Mouse (Mus musculus) activated CD4-positive, CD25-positive, alpha-beta regulatory T cell, adult 4 months (primary cell): ENCODE data around the gene Rinl. TPM values are rescaled to one million over a fixed set of nuclear protein-coding genes. Genes with fewer than 3 reads are reported as not detected.

Experiments used
- ATAC-seq: one replicate; pipeline ENCODE4 v1.8.0; 2017
- polyA plus RNA-seq, 2 experiments: library from polyadenylated mRNA; unstranded; fragments of 100-300 nt; shearing (Covaris generic); gene quantifications; one replicate each; pipeline ENCODE4 v1.2.1; 2017

Rinl gene
- polyA plus RNA-seq, result 100 to 1,000 TPM; 199 to 272 TPM

DNA sequence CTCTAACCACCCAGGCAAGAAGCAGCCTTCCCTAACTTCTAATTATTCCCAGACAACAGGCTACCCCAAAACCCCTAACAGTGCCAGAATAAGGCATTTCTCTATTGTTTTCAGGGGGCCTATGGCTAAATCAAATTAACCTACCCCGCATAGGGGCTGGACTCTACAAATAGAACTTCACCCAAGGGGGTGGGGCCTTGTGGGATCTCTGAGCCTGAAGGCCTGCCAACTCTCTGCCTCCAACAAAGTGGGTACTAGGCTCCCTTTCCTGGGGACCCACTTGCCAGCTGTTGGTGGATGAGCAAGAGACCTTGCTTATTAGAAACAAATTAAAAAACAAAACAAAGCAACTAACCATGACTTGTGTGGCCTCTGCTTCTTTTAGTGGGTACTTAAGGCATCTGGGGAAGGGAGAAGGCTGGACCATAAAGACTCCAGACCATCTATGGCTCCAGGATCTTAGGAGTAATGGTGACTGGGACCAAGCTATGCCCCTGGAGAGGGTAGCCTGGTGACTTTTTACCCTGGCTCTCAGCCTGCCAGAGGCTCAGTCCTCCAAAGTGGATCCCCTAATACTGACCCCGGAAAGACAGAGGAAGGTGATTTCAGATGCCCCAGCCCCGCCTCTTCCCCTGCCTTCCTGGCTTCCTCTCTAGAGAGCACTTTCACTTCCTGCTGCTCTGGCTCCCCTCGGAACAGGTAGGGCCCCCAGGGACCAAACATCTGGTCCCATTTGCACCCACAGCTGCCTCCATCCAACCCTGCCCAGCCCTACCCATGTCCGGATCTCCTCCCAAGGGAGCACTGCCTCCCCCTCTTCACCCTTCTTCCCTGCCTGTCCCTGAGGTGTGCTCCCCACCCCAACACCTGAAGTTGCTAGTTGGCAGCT, at the start of gene Rinl:
Gene Rinl (plus strand): TSS at position 663 of the 889 bp plus-strand sequence.
- ATAC-seq, result peak; percentile 71

DNA sequence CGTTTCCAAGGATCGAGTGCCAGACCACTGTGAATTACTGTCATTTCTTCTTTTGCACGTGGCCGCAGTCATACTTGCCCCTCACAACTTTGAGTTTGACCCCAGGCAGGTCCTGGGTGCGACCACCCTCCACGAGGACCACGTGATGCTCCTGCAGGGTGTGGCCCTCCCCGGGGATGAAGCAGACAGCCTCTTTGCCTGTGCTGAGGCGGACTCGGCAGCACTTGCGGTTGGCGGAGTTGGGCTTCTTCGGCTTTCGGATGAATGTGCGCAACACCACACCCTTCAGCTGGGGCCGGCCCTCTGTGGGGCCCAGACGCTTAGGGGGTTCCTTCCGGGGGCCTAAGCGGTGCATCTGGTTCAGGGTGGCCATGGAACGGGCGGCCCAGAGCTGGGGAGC, 48.9 kb upstream of the Rinl start:
- ATAC-seq, result no peak

DNA sequence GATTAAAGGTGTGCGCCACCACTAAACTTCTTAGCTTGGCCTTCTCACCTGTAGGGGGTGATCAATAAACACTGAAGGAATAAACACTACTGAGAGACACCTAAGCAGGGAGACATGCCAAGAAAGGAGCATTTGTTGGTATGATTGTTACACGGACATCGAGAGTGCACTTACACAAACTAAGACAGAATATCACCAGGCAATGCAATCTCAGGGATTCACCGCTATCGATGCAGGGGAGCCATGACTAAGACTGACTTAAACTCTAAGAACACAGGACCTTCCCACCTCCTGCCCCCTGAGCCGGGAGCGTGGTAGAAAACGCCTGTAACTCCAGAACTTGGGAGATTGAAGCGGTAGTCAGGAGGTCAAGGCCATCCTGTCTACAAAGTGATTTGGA, 47.8 kb upstream of the Rinl start:
- no peak for ATAC-seq

DNA sequence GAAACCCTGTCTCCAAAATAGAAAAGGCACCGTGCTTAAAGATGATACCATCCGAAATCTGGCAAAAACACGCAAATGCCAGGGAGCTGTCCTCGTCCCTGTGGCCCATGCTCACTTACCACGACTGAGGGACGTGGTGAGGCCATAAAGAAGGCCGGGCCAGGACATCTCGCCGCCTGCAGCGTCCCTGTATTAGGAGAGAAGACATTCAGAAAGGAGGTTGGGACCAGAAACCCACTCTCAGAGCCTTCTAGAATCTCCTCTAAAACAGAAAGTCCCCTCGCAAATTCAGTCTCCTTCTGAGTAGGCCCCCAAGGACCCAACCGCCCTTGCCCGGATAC, 47.4 kb upstream of the Rinl start:
- ATAC-seq, result no peak

DNA sequence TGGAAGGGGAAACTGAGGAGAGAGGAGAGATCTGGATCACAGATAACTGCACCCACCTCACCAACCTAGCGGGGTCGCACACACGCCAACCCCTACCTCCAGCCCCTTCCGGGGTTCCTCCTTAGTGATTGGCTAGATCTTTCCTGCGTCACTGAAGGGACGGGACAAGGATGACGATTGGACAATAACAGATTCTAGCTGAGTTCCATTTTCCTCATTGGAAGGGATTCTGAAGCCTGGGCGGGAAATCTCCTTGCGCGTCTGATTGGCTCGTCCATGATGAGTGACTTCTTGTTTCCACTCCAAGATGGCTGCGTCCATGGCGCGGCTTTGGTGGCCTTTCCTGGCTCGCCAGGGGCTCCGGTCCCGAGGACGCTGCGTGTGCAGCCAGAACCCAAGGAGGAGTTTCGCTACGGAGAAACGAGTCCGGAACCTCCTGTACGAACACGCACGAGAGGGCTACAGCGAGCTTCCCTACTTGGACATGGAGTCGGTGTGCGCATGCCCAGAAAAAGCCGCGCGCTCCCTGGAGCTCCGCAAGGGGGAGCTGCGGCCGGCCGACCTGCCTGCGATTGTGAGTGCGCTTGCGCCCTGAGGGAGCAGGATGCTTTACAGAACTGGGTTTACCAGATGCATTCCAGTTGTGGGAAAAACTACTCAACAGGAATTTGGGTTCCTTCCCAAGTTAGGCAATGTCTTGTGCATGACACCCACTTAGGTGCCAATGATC, 46.9 kb upstream of the Rinl start, which contains the start of the genes Mrps12 and Sars2:
Gene Mrps12 (minus strand): TSS at position 112 of the 730 bp plus-strand sequence.
Gene Sars2 (plus strand): TSS at position 284 of the 730 bp plus-strand sequence.
- ATAC-seq, result peak; percentile 97

DNA sequence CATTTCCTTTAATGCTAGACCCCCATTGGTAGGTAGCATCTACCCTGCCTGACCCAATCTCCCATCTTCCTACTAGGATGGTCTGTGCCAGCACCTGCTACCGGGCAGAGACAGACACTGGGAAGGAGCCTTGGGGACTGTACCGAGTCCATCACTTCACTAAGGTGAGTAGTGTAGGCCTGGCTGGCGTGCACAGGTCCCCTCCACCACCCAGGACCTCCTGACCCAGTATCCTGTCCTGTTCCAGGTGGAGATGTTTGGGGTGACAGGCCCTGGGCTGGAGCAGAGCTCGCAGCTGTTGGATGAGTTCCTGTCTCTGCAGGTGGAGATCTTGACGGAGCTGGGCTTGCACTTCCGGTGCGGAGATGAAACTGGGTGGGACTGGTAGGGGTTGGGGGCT, 38.8 kb upstream of the Rinl start:
- no peak for ATAC-seq

DNA sequence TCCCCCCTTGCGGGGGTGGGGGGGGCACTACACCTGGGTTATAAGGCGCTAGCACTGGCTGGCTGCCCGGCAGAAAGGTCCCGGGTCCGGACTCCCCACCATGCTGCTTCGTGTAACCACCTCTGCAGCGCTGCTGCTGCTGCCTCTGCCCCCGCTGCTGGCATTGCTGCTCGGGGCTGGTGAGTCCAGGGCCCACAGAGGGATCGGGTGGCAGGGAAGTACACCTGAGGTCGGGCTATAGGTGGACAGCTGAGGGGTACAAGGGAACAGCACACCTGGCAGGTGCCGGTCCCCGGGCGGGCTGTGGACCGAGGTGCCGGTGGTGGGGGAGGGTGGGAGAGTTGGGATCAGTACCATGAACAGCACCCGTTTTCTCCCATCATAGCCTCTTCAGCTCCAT, 32.7 kb upstream of the Rinl start, which contains the start of gene Ccer2:
Gene Ccer2 (plus strand): TSS at position 96 of the 400 bp plus-strand sequence.
- ATAC-seq, result no peak

DNA sequence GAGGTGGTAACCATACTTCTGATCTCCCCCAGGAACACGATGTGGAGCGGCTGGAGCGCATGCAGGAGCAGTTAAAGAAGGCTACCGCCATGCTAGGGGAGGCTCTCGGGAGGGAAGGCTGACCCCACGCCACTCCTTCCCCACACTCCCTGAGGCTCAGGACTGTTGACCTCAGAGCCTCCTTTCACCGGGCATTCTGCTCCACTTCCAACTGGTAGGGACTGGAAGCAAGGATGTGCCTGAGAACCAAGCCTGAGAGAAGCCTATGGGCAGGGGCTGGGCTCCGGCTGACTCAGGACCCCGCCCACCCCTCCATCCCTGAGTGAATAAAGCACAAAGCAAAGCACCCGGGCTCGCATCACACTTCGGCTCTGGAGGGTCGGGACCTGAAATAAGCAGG, 30.1 kb upstream of the Rinl start:
- ATAC-seq, result no peak

DNA sequence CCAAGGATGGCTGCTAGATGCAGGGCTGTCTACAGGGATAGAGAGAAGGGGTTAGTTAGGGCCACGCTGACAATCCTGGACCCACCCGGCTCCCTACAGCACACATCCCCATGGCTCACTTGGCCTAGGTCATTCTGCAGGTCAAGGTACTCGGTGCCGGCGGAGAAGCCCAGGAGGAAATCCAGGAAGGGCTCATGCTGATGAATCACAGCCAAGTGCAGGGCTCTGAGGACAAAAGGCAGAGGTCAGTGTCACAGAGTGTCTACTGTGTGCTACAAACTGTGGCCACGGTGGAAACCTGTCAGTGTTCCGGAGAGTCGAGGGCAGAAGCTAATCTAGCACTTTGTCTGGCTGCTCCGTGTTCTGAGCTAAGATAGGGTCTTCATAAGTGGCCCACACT, 26.9 kb upstream of the Rinl start:
- ATAC-seq, result no peak

DNA sequence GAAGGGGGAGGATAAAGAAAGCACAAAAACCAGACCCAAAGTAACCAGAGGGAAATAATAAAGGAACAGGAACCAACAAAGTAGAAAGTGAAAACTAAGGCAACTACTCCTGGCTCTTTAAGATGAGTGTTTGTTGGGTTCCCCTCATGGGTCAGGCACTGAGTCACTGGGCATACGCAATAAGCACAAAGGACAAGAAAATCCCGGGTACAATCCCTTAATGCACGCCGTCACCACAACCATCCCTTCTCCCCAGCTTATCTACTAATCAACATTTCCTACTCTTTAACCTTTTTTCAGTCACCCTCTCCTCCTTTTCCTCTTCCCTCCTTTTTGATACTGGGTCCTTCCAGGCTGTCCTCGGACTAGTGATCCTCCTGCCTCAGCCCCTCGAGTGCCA, 23.6 kb upstream of the Rinl start:
- ATAC-seq, result no peak

DNA sequence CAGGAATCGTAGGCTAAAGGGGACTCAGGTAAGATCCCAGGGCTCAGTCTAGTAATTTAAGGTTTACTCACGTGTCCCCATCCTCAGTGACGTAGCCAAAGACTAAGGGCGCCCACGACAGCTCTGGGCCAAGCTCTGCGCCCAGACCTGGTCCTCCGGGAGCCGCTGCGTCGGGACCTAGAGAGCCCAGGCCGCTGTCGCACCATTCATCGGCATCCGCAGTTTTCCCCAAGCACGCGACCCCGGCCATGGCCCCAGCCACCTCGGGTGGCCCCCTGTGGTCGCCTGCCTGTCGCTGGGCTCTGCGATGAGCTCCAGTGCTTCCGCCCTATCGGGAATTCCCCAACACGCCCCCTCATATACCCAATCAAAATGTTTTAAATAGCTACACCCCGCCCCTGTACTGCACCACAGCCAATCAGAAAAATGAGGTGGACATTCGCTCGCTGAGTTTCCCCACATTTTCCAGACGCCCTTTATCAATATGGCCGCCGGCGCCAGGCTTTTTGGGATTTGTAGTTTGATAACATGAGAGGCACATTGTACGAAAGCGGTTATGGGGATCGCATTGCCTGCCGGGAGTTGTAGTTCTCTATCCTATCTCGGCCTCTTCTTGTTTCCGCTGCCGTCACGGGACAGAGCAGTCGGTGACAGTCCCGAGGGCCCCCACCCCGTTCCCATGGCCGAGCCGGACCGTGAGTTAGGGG, 22.4 kb upstream of the Rinl start, which contains the start of gene Sirt2:
Gene Sirt2 (plus strand): TSS at position 563 of the 707 bp plus-strand sequence.
- peak; percentile 96 for ATAC-seq

DNA sequence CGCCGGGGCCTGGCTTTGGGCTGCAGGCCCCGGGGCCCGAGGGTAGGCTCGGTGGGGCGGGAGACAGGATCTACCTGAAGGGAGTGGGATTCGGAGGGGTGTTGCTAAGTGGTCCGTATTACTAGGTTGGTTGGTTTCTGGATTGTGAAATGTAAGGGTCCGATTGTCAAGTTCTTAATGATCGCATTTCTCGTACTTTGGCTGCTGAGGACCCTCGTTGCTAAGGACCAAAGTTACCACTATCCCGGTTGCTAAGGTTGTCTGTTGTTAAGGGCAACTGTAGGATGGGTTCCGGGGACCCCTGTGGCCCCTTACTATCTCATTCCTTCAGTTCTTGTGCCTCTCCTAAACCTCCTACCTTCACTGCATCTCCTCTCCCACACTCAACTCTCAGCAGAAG, 21.9 kb upstream of the Rinl start:
- ATAC-seq, result no peak

DNA sequence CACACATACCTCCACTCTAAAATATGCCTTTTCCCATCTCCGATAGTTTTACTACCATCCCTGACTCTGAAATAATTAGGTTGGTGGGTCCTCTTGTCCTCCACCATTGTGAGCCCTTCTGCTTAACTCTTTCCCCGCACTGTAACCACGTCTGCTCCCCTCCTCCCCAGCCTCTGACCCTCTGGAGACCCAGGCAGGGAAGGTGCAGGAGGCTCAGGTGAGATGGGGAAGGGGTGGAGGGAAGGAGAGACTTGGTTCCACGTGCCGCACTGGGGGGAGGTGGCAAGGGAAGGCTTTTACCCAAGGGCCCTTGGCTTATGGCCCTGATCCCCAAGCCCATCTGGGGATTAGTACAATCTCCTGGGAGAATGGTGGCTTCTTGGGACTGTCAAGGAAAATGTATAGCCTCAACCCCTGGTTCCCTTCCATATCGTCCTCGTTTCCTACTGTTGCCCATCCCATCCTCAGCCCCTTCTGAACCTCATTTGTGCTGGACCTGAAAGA, 21.3 kb upstream of the Rinl start, which contains the start of gene Nfkbib:
Gene Nfkbib (minus strand): TSS at position 51 of the 504 bp plus-strand sequence.
- ATAC-seq, result no peak

DNA sequence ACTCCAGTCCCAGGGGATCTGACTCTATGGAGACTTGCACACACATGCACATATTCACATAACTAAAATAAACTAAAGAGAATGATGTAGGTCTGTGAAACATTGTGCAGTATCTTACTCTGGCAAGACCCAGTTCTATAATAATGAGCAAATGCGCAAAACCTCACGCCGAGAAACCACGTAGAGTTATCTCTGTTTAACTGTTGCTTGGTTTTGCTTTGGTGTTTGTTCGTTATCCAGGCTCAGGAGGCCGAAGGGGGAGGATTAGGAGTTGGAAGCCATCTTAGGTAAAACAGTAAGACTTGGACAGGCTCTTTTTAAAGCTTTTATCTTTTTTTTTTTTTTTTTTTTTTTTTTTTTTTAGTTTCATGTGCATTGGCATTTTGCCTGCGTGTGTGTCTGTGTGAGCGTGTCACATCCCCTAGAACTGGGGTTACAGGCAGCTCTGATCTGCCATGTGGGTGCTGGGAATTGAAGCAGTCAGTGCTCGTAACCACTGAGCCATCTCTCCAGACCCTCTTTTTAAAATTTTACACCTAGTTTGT, 19.3 kb upstream of the Rinl start:
- no peak for ATAC-seq

DNA sequence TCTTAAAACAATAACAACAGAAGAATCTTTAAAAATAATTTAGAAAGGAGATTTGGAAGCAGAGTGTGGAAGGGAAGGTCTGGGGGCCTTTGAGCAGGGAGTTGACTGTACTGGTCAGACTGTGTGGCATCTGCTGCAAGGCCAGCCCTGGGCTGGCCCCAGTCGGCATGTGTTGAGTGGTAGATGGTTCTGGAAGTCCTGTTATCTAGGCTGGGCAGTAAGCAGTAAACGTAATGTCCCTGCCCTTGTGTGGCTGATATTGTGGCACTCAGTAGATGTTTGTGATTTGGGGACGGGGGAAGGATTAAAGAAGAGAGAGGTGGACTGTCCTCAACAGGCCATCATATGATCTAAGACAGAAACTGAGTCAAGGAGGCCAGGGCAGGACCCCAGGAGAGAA, 18.5 kb upstream of the Rinl start:
- no peak for ATAC-seq

DNA sequence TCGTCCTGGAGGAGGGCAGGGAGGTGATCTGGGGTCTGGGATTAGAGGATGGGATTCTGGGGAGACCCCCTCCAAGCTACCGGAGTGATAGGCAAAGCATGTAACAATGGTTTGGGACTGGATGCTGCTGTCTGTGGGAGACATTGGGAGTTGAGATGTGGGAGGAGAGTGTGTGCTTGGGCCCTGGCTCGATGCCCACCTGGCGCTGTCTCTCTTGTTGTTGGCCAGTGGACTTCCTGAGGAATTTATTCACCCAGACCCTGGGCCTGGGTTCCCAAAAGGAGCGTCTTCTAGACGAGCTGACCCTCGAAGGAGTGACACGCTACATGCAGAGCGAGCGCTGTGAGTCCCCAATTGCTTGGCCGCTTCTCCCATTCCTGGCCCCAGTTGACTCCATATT, 16.9 kb upstream of the Rinl start:
- ATAC-seq, result no peak

DNA sequence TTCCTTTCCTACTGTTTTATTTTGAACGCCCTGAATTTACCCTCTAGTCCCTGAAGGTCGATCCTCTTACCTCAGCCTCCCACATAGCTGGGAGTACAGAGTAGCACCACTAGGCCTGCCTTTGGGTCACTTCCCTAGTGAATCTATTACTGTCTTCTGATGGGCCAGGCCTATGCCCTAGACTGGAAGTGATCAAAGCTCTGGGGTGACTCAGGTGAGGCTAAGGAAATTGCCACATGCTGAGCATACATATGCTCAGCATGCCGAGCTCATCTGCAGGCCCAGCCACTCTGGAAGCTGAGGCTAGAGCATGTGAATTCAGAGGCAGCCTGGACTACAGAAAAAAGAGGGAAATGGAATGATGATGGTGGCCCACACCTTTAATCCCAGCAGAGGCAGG, 15.6 kb upstream of the Rinl start:
- ATAC-seq, result no peak

DNA sequence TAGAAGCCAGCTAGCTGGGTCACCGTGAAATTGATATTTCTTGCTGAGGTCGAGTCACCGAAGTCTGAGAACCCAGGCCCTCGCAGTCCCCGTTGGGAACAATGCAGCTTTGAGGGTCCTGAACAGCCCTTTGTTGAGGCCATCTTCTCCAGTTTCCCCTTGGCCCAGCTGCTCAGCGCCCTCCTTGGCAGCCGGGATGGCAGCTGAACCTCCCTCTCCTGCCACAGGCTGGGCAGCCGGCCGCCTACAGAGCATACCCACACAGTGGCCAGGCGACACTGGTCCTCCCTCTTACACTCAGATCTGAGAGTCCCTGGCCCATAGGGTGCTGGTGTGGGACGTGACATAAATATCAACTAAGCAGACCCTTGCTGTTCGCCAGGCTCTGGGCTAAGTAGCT, 14.6 kb upstream of the Rinl start:
- no peak for ATAC-seq

DNA sequence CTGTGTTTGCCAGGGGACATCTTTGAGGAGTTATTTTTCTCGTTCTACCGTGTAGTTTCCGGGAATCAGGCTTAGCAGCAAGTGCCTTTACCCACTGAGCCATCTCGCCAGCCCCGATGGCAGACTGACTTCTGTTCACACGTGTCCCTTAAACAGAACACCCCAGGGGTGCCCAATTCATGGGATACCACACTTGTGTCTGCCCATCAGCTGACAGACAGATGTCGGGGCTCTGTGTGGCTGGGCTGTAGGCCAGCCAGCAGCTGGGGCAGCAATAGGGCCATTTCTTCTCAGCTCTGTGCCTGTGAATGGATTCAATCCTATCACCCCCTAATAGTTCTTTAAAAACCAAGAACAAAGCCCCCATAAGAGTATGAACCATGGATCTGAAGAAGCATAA, 13.6 kb upstream of the Rinl start:
- no peak for ATAC-seq

DNA sequence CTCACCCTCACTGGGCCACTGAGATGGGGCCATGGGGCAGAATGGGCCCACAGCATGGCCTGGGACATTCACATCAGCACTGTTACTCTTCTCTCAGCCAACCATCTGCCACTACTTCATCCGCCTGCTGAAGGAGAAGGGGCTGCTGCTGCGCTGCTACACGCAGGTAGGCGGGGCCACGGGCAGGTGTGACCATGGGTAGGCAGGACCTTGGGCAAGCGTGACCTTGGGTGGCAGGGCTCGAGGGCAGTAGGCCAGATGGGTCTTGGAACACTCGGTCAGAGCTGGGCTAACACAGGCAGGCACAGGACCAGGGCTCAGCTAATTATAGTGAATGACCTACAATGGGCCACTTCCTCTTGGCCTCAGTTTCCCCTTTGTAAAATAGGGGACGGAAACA, 9.9 kb upstream of the Rinl start:
- ATAC-seq, result no peak

DNA sequence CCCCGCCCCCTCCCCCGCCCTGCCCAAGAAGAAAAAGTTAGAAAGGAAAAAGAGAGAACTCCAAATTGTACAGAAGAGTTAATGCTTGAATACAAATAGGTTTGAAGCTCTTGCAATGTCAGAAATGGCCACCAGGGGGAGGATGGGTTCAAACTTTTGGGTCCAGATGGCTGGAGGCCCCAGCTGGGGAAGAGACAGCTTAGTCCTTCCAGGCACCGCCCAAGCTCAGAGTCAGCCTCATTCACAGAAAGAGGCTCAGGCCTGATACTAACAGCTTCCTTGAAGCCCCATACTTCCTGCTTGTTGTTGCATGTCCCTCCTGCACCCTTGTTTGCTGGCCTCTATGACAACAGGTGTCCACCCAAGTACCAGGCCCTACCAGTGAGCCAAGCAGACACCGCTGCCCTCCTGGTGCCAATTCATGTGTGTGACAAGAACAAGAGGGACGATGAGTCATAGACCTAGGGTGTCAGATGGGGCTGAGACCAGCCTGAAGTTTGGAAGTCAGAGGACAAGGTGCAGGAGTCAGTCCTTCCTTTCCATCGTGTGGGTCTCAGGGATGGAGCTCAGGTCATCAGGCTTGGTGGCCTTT, 8.6 kb upstream of the Rinl start:
- peak; percentile 21 for ATAC-seq

DNA sequence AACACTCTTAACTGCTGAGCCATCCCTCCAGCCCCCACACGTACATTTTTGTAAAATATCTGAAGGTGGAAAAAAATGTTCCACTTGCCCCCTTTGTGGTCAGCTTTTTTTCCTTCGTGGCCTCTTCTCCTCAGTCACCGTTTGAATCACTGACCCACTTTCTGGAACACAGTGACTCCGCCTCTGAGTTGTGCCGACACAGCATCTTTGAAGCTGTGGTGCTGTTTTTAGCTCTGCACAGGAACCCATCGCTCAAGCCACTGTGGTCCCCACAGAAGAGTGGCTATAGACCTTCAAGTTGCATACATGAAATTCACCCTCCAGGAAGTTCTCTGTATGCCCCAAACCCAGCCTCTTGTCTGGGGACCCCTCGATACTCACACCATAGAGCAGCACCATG, 7.9 kb upstream of the Rinl start:
- ATAC-seq, result peak; percentile 55
